Mouse (Mus musculus) limb, embryonic 12.5 days (tissue): Measurements from ENCODE around the gene Trpd52l3. TPM values are rescaled to one million over a fixed set of nuclear protein-coding genes. Genes with fewer than 3 reads are reported as not detected.

Source experiments
- polyA plus RNA-seq: library from polyadenylated mRNA; unstranded; fragments of >200 nt; fragmentation: Nextera tagmentation; extraction: Ambion mirVana; gene quantifications from 2 replicates; pipeline ENCODE4 v1.2.1, GENCODE M21; 2016

Gene Trpd52l3
- polyA plus RNA-seq, 1 experiment from 2014 or later = not detected

Other genes starting within 250 kb of the Trpd52l3 start
- 6.8 and 6.9 TPM in 2 replicates for gene 9930021J03Rik, start 197.8 kb upstream of the Trpd52l3 start, polyA plus RNA-seq
- gene Ranbp6, start 190.8 kb upstream of the Trpd52l3 start, polyA plus RNA-seq = 27.3 and 27.4 TPM in 2 replicates
- 0.13 and 0.47 TPM in 2 replicates for gene Il33, start 78.7 kb upstream of the Trpd52l3 start, polyA plus RNA-seq
- 92.9 and 100 TPM in 2 replicates for gene Uhrf2, start 26.7 kb downstream of the Trpd52l3 start, polyA plus RNA-seq
- 4.5 and 4.6 TPM in 2 replicates for gene Gldc, start 171.6 kb downstream of the Trpd52l3 start, polyA plus RNA-seq
- not detected in 2 replicates for gene Mbl2, start 229.2 kb downstream of the Trpd52l3 start, polyA plus RNA-seq